Mouse (Mus musculus) common myeloid progenitor, adult 5-6 weeks (primary cell): ENCODE data around the gene Rho. TPM values are rescaled to one million over a fixed set of nuclear protein-coding genes. Genes with fewer than 3 reads are reported as not detected.

Experiments used
- ATAC-seq: replicated peaks from 2 replicates; pipeline ENCODE4 v1.8.0; 2016; ENCODE audit warnings: low read depth, mild to moderate bottlenecking, moderate TSS enrichment, inconsistent platforms; ENCODE audit not compliant: poor library complexity, severe bottlenecking
- total RNA-seq: library from RNA; stranded (forward); fragments of 200-1000, 187-1606 nt; gene quantifications from 2 replicates; pipeline ENCODE4 v1.2.3, GENCODE M21; 2017

The Rho gene
- total RNA-seq, 1 experiment from 2014 or later: not detected

- ATAC-seq: no peak
Measured at GRCm38 (mm10) chr6:115914511-115915202, 16.9 kb upstream of the Rho start.

GRCm38 (mm10) chr6:115915601-115916445 is 15.7 kb upstream of the Rho start:
- ATAC-seq: no peak

GRCm38 (mm10) chr6:115916611-115917010 is 14.9 kb upstream of the Rho start:
- ATAC-seq: no peak

- no peak for ATAC-seq
Measured at GRCm38 (mm10) chr6:115918615-115919014, 12.9 kb upstream of the Rho start.

GRCm38 (mm10) chr6:115919876-115920275 is 11.7 kb upstream of the Rho start:
- ATAC-seq: no peak

GRCm38 (mm10) chr6:115924829-115925228 is 6.7 kb upstream of the Rho start:
- ATAC-seq: no peak

GRCm38 (mm10) chr6:115926416-115926815 is 5.1 kb upstream of the Rho start:
- no peak for ATAC-seq

- ATAC-seq: no peak
Measured at GRCm38 (mm10) chr6:115927292-115928242, 4.0 kb upstream of the Rho start.

GRCm38 (mm10) chr6:115930018-115930417 is 1.5 kb upstream of the Rho start:
- ATAC-seq: no peak

- ATAC-seq: no peak
Measured at GRCm38 (mm10) chr6:115932391-115932790, 843 bp downstream of the Rho start.

- ATAC-seq: no peak
Measured at GRCm38 (mm10) chr6:115935544-115935943, 4.0 kb downstream of the Rho start.

- ATAC-seq: no peak
Measured at GRCm38 (mm10) chr6:115938011-115938410, 6.5 kb downstream of the Rho start.

- no peak for ATAC-seq
Measured at GRCm38 (mm10) chr6:115938798-115939197, 7.2 kb downstream of the Rho start.

- no peak for ATAC-seq
Measured at GRCm38 (mm10) chr6:115940603-115941002, 9.1 kb downstream of the Rho start.

- peak; percentile 24; the same call in 1 of the 2 replicates for ATAC-seq
Measured at GRCm38 (mm10) chr6:115941128-115941527, 9.6 kb downstream of the Rho start.

- ATAC-seq: no peak
Measured at GRCm38 (mm10) chr6:115943498-115944427, 12.2 kb downstream of the Rho start.

- no peak for ATAC-seq
Measured at GRCm38 (mm10) chr6:115944638-115945037, 13.1 kb downstream of the Rho start, which contains the start of gene H1foo. H1foo (plus strand) TSS chr6:115944938.

GRCm38 (mm10) chr6:115945633-115946032 is 14.1 kb downstream of the Rho start:
- no peak for ATAC-seq

GRCm38 (mm10) chr6:115946389-115946788 is 14.8 kb downstream of the Rho start:
- ATAC-seq: peak; percentile 85
